Mouse (Mus musculus): Measurements from ENCODE around the gene Vps51. TPM values are rescaled to one million over a fixed set of nuclear protein-coding genes. Genes with fewer than 3 reads are reported as not detected.
A peak's percentile ranks its signal among the peaks of the same experiment; 100 is the strongest.

Vps51 gene
- total RNA-seq, 2 experiments from 2014 or later, result 44.0 to 48.0 TPM

GRCm38 (mm10) chr19:6082156-6082555 is 5.1 kb upstream of the Vps51 start, which contains the start of gene Gm28374:
Gm28374 (minus strand) TSS chr19:6082256.
- ATAC-seq (replicated peaks; ENCODE audit: poor library complexity, severe bottlenecking), result no peak

GRCm38 (mm10) chr19:6079983-6080480 is 3.0 kb upstream of the Vps51 start, which contains the start of gene Tmem262:
Tmem262 (plus strand) TSS chr19:6080033.
- ATAC-seq (replicated peaks; ENCODE audit: poor library complexity, severe bottlenecking), result no peak

- peak; percentile 64 for ATAC-seq (replicated peaks; ENCODE audit: poor library complexity, severe bottlenecking)
Measured at GRCm38 (mm10) chr19:6073889-6074288, 3.1 kb downstream of the Vps51 start.

GRCm38 (mm10) chr19:6071261-6071660 is 5.8 kb downstream of the Vps51 start:
- ATAC-seq (replicated peaks; ENCODE audit: poor library complexity, severe bottlenecking), result no peak

- no peak for ATAC-seq (replicated peaks; ENCODE audit: poor library complexity, severe bottlenecking)
Measured at GRCm38 (mm10) chr19:6070571-6071250, 6.3 kb downstream of the Vps51 start.

GRCm38 (mm10) chr19:6069851-6070250 is 7.2 kb downstream of the Vps51 start:
- no peak for ATAC-seq (replicated peaks; ENCODE audit: poor library complexity, severe bottlenecking)

- no peak for ATAC-seq (replicated peaks; ENCODE audit: poor library complexity, severe bottlenecking)
Measured at GRCm38 (mm10) chr19:6068951-6069350, 8.1 kb downstream of the Vps51 start.

- peak; percentile 88 for ATAC-seq (replicated peaks; ENCODE audit: poor library complexity, severe bottlenecking)
Measured at GRCm38 (mm10) chr19:6067724-6068415, 9.2 kb downstream of the Vps51 start, which contains the start of gene Tm7sf2. Tm7sf2 (minus strand) TSS chr19:6068373.

- ATAC-seq (replicated peaks; ENCODE audit: poor library complexity, severe bottlenecking), result peak; percentile 67
Measured at GRCm38 (mm10) chr19:6067011-6067723, 9.9 kb downstream of the Vps51 start.

GRCm38 (mm10) chr19:6066571-6066970 is 10.5 kb downstream of the Vps51 start:
- no peak for ATAC-seq (replicated peaks; ENCODE audit: poor library complexity, severe bottlenecking)

- no peak for ATAC-seq (replicated peaks; ENCODE audit: poor library complexity, severe bottlenecking)
Measured at GRCm38 (mm10) chr19:6063081-6063480, 13.9 kb downstream of the Vps51 start.

GRCm38 (mm10) chr19:6062418-6062817 is 14.6 kb downstream of the Vps51 start:
- no peak for ATAC-seq (replicated peaks; ENCODE audit: poor library complexity, severe bottlenecking)

- ATAC-seq (replicated peaks; ENCODE audit: poor library complexity, severe bottlenecking), result peak; percentile 50
Measured at GRCm38 (mm10) chr19:6061641-6062302, 15.3 kb downstream of the Vps51 start.

- peak; percentile 62 for ATAC-seq (replicated peaks; ENCODE audit: poor library complexity, severe bottlenecking)
Measured at GRCm38 (mm10) chr19:6061021-6061533, 16.0 kb downstream of the Vps51 start, which contains the start of gene Znhit2. Znhit2 (plus strand) TSS chr19:6061192.

- ATAC-seq (replicated peaks; ENCODE audit: poor library complexity, severe bottlenecking), result no peak
Measured at GRCm38 (mm10) chr19:6058966-6059365, 18.1 kb downstream of the Vps51 start.

GRCm38 (mm10) chr19:6058513-6058912 is 18.5 kb downstream of the Vps51 start:
- ATAC-seq (replicated peaks; ENCODE audit: poor library complexity, severe bottlenecking), result no peak

GRCm38 (mm10) chr19:6057313-6058096 is 19.5 kb downstream of the Vps51 start, which contains the start of the genes Mrpl49 and Fau:
Mrpl49 (minus strand) TSS chr19:6057785.
Fau (plus strand) TSS chr19:6057844.
- ATAC-seq (replicated peaks; ENCODE audit: poor library complexity, severe bottlenecking), result peak; percentile 76

GRCm38 (mm10) chr19:6056696-6057095 is 20.3 kb downstream of the Vps51 start:
- ATAC-seq (replicated peaks; ENCODE audit: poor library complexity, severe bottlenecking), result no peak

GRCm38 (mm10) chr19:6054296-6054695 is 22.7 kb downstream of the Vps51 start:
- ATAC-seq (replicated peaks; ENCODE audit: poor library complexity, severe bottlenecking), result no peak

Measured in granulocyte monocyte progenitor cell, adult 5-6 weeks (primary cell).